Mouse (Mus musculus) 416B (cell line): ENCODE results near the gene Tspo.
A peak's percentile ranks its signal among the peaks of the same experiment; 100 is the strongest.

Source experiments
- DNase-seq: peaks from one replicate; pipeline ENCODE4 v3.0.0; 2011; ENCODE audit warnings: low read depth

Tspo gene

GRCm38 (mm10) chr15:83541647-83542287 is 21.6 kb upstream of the Tspo start:
- no peak for DNase-seq

DNA sequence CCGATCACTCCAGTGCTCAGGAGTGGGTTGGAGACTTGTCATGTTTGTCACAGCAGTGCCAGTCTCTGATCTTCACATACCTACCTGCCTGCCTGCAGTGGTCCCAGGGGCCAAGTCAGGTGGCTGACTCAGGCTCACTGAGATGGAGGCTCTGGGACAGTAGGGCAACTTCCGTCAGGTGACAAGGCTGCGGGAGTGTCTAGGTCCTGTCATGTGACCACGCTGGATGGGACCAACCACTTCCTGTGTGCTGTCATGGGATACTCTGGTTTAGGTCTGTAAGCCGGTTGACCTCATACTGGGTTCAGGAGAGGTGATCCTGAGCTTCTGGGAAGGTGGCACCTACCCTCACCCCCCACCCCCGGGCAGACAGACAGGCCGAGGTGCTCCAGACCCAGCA is 17.4 kb upstream of the Tspo start:
- DNase-seq: no peak

DNA sequence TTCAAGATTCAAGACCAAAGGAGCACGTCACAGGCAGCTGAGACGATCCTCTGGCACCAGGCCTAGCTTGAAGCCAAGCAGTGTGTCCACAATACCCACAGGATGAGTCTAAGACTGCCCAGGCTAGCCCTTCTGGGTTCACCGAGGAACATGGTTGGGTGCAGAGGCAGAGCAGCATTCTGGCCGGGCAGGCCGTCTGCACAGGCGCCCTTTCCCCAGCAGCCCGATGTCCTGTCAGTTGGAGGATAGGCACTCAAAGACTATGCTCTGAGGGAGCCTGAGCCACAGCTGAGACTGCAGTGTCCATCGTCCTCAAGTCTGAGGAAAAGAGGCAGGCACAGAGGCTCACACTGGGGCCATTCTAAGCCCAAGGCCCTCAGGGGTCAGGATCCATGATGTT is 16.2 kb upstream of the Tspo start:
- DNase-seq: no peak

- DNase-seq: no peak
Observed at GRCm38 (mm10) chr15:83550137-83550536, 13.3 kb upstream of the Tspo start.

DNA sequence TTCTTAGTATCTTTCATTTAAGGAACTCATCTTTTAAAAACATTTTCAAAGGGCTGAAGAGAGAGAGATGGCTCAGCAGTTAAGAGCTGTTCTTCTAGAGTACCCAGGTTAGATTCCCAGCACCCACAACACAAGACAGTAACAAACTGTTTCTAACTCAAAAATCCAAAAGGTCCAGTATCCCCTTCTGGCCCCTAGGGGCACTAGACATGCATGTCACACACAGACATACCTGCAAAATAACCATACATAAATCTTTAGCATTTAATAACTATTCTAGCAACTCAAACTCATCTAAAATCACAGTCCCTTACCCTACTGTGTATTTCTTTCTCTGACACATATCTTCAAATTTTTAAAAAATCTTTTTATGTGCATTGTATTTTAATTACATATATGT is 9.6 kb upstream of the Tspo start:
- DNase-seq: peak; percentile 53

GRCm38 (mm10) chr15:83555161-83555974 is 8.0 kb upstream of the Tspo start:
- DNase-seq: peak; percentile 94

GRCm38 (mm10) chr15:83560941-83561477 is 2.4 kb upstream of the Tspo start:
- peak; percentile 62 for DNase-seq

GRCm38 (mm10) chr15:83562626-83563270 is 644 bp upstream of the Tspo start:
- DNase-seq: peak; percentile 96

DNA sequence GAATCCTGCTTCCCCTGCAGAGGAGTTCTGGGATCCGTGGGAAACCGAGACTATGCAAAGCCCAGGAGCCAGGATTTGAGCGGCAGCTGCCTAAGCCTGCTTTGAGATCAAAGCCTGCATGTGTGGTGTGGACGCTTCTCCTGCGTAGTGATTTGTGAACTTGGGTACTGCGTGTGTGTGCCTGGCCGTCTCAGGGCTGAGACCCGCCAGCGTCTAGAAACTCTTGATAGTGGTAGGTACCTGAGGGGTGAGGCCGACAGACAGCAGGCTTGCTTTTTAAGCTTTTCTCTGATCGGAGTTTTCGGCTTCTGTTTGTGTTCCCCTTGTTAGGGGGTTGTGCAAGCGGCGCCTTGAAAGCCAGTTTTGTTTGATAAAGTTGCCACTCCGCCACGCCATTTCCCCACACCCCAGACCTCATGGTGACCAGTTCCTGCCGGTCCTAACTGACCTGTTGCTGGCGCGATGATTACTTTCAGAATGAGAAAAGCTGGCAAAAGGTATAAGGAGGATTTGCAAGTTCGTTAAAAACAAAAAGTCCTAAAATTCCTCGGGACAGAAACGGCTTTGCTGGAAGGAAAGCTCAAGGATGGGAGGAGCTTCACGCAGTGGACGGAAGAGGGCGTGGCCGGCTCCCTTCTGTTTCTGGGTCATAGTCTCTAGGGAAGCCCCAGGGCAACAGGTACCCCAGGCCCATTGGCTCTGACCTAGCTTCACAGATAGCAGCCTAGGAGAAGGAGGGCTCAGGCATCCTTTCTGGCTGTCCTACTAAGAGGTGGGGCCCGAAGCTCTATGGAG is 662 bp downstream of the Tspo start:
- DNase-seq: peak; percentile 69

DNA sequence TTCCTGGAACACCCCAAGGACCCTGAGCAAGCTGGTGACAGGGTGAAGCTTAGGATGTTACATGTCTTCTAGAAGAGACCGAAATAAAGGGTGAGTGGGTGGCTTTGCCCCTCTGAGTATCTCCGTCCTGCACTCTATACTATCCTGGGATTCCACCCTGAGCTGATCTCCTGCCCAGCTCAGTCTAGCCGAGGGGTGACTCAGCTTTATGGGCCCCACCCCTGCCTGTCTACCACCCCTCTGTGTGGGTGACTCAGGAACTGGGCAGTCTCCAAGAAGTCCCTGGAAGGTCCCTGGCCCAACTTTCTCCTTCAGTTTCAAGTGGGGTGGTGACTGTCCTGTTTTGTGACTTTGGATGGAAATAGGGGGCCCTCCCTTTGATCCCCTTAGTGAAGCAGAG is 2.0 kb downstream of the Tspo start:
- peak; percentile 76 for DNase-seq

DNA sequence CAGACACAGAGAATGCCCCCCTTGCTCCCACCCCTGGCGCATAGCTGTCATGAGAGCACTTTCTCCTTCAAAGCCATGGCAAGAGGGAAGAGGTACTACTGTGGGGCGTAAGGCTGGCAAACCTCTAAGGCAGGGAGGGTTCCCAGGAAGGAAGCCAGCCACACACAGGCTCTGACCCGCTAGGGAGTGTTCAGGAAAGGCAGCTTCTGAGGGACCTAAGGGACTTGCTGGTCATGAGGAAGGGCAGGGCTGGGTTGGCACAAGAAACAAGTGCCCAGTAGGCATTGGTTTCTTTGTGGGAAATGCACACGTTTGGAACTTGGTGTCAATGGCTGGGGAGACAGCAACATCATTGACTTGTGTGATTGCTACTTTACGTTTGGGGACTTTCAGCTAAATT is 2.6 kb downstream of the Tspo start:
- DNase-seq: no peak

DNA sequence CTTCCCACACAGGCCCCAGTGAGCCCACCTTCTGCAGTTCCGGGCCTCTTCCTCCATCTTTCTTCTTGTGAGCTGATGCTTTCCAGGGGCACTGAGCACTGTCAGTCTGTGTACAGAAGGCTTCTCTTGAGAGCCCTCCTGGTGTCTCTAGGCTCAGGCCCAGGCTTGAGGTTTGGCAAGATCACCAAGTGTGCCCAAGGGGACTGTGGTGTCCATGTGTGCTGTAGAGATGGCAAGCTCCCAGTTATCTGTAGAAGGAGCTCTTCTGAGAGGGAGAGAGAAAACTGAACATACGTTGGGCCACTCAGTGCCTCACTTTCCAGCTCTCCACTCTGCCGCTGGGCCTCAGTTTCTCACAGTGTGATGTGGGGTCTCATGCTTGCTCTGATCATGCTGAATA is 4.3 kb downstream of the Tspo start:
- no peak for DNase-seq

DNA sequence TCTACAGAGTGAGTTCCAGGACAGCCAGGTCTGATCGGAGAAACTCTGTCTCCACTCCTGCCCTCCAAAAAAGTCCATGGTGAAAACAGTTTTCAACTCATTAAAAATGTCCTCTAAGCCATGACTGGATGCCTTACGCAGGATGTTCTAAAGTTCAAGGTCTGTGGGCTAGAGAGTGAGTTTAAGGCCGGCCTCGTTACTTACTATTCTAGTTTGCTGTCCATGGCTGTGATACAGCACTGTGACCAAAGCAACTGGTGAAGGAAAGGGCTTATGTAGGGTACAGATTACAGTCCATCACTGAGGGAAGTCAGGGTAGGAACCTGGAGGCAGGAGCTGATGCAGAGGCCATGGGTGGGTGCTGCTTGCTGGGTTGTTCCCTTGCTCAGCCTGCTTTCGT is 5.2 kb downstream of the Tspo start:
- no peak for DNase-seq

DNA sequence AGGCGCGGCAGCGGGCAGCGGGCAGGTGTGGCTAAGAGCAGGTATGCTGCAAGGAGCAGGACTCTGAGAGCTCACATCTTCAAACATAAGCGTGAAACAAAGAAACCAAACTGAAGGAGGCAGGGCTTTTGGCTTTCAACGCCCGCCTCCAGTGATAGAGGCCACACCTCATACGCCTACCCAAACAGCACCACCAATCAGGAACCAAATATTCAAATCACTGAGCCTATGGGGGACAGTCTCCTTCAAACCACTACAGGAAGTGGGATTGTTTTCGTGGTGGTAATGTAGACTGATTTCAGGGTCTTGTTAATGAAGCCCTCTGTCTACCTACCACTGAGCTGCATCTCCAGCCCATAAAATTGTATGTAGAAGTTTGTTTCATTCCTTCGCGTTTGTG is 6.3 kb downstream of the Tspo start:
- peak; percentile 73 for DNase-seq

- DNase-seq: peak; percentile 43
Observed at GRCm38 (mm10) chr15:83570641-83571040, 7.2 kb downstream of the Tspo start.

DNA sequence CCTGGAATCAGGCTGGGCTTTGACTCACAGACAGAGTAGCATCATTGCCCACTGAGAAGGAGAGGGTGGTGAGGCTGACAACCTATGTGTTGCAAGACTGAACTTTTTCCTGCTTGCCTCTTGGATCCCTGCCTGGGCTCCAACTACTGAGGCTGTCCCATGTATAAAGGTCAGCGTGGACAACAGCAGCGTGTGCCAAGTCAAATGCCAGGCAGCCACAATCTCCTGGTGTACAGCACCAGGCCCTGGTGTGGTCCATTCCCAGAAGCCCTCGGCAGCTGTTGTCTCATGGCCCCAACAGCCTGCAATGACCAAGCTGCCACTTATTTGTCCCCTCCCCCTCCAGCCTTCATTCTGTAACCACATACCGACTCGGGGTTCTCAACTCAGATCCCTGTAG is 8.2 kb downstream of the Tspo start:
- no peak for DNase-seq

DNA sequence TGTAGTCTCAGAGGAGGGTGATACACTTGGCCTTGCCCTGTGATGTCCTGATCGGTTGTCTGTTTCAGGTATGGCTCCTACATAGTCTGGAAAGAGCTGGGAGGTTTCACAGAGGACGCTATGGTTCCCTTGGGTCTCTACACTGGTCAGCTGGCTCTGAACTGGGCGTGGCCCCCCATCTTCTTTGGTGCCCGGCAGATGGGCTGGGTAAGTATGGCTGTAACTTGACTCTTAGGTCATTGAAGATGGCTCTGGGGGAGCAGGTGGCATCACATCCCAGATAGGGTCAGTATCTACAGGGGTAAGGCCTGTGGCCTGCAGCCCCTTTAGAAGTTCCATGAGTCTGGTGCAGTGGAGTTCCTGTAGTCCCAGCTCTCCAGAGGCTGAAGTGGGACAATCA is 8.7 kb downstream of the Tspo start:
- DNase-seq: no peak

GRCm38 (mm10) chr15:83573606-83574005 is 10.2 kb downstream of the Tspo start:
- no peak for DNase-seq

DNA sequence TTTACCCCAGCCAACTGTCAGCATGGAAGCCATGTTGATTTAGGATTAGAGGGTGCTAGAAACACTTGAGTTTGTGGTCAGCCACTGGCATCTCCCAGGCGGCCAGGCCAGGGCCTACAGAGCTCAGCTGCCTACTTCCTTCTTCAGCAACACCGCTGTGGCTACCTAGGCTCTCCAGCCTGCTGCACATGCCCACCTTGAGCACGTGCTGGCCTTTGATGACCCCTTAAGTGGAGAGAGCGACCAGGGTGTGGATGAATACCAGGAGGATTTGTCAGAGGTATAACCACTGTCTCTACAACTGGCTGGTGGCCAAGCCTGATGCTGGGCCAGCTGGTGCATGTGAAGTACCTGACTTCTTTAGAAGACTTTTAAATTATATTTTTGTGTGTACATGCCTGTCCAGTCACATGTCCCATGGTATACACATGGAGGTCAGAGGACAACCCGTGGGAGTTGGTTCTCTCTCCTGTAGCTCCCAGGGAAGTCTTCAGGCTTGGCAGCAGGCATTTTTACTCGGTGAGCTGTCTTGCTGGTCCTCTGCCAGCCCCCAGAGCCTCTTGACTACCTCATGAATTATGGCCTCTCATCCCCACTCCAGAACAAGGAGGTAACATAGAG is 11.4 kb downstream of the Tspo start:
- no peak for DNase-seq

GRCm38 (mm10) chr15:83575543-83575942 is 12.2 kb downstream of the Tspo start:
- no peak for DNase-seq

GRCm38 (mm10) chr15:83576651-83577050 is 13.3 kb downstream of the Tspo start:
- no peak for DNase-seq

- no peak for DNase-seq
Observed at GRCm38 (mm10) chr15:83582931-83583330, 19.5 kb downstream of the Tspo start.
